Mouse (Mus musculus) limb, embryonic 10.5 days (tissue): ENCODE measurements around the gene Slk. TPM values are rescaled to one million over a fixed set of nuclear protein-coding genes. Genes with fewer than 3 reads are reported as not detected.

Source experiments
- DNase-seq: peaks from one replicate; pipeline ENCODE4 v3.0.0-alpha.2; 2017; ENCODE audit warnings: low spot score
- H3K27ac ChIP-seq: fragments of 300-500 bp; sonication (generic); 2 replicates; pipeline ENCODE4 v1.5.1; 2016; ENCODE audit warnings: mild to moderate bottlenecking
- H3K27me3 ChIP-seq: fragments of 300-500 bp; sonication (generic); 2 replicates; pipeline ENCODE4 v1.6.1; 2016; ENCODE audit warnings: low read depth, mild to moderate bottlenecking; ENCODE audit not compliant: poor library complexity, severe bottlenecking
- H3K36me3 ChIP-seq: fragments of 300-500 bp; sonication (generic); 2 replicates; pipeline ENCODE4 v1.6.1; 2016; ENCODE audit warnings: mild to moderate bottlenecking, moderate library complexity
- H3K4me1 ChIP-seq: fragments of 300-500 bp; sonication (generic); 2 replicates; pipeline ENCODE4 v1.6.1; 2016
- H3K4me3 ChIP-seq: fragments of 300-500 bp; sonication (generic); 2 replicates; pipeline ENCODE4 v1.5.1; 2016; ENCODE audit warnings: mild to moderate bottlenecking, moderate library complexity
- H3K9me3 ChIP-seq: fragments of 300-500 bp; sonication (generic); replicated peaks from 2 replicates; pipeline ENCODE4 v1.6.1; 2016; ENCODE audit warnings: mild to moderate bottlenecking
- WGBS: fragments of 180-500 bp; shearing (Covaris S2); methylation state at CpG from one replicate; pipeline ENCODE4 v1.1.7; 2016; 5-methylcytosine and 5-hydroxymethylcytosine counted together
- polyA plus RNA-seq: library from polyadenylated mRNA; unstranded; fragments of >200 nt; fragmentation: Nextera tagmentation; extraction: Ambion mirVana; gene quantifications from 2 replicates; pipeline ENCODE4 v1.2.1, GENCODE M21; 2016

The Slk gene
- 8.3 and 9.1 TPM in 2 replicates for polyA plus RNA-seq

DNA sequence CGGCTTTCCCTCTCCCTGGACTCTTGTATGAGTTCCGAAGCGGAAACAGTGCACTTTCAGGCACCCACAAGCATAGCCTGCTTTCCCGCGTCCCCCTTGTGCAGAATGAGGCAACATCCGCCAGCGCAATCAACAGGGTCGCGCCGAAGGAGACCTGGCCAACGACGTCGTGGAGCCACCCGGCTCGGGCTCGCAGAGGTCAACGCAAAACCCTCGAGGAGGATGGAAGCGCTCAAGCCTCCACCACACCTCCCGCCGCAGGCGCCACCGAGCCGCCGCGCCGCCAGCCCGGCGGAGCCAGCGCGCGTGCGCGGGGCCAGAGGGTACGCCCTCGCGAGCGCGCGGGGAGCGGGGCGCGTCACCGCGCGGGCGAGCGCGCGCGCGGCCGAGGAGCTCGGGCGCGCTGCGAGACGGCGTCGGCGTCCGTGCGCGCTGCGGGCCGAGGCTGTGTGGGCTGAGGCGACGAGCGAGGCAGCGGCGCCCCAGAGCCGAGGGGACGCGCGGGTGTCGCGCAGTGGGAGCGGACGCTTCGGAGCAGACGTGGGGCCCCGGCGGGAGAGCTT, at the start of gene Slk:
Gene Slk (plus strand): TSS at position 454 of the 563 bp plus-strand sequence.
- peaks cover 26% of the 10 kb centered on the region for H3K4me1 ChIP-seq
- peak within 1 kb of the TSS; percentile 82 for H3K4me3 ChIP-seq
- DNase-seq, result peak; percentile 88
- no peaks in the 10 kb centered on the region for H3K36me3 ChIP-seq
- H3K27me3 ChIP-seq, result no peaks in the 10 kb centered on the region
- WGBS, result 4% methylated on average over 83 of the region's 83 CpGs
- no peaks in the 10 kb centered on the region for H3K9me3 ChIP-seq
- peak within 1 kb of the TSS; percentile 95 for H3K27ac ChIP-seq

DNA sequence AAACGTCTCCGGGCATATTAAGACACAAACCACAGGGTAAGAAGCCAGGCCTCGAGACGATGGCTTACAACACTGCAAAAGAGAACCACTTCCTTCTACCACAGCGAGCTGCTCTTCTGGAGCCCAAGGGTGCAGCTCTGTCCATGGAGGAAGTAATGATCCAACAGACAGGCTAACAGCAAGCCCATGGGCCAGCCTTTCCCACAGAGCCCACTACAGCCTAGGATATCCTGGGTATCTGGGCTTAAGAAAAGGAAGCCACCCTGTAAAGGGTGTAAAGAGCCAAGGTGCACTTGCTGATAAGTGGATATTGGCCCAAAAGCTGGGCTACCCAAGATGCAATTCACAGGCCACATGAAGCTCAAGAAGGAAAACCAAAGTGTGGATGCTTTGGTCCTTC, 48.2 kb upstream of the Slk start:
- 94% methylated on average over 5 of the region's 5 CpGs for WGBS
- no peak overlapping the region for H3K4me3 ChIP-seq
- DNase-seq, result no peak
- H3K27ac ChIP-seq, result no peak overlapping the region
- H3K9me3 ChIP-seq, result no peaks in the 10 kb centered on the region
- peaks cover 22% of the 10 kb centered on the region for H3K4me1 ChIP-seq
- H3K36me3 ChIP-seq, result peaks cover 72% of the 10 kb centered on the region
- H3K27me3 ChIP-seq, result no peaks in the 10 kb centered on the region

DNA sequence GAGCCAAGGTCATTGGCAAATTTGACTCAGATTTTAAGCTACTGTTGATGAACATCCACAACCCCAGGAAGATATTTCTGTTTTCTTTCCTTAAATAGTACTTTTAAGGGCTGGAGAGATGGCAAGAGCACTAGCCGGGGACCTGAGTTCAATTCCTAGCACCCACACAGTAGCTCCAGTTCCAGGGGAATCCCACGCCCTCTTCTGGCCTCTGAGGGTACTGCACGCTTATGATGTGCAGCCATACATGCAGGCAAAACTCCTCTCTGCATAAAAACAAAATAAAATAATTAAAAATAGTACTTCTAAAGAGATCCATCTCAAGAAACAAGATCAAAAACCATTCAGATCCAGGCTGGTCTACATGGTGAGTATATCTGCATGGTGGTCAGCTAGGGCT, 47.0 kb upstream of the Slk start:
- peaks cover 63% of the 10 kb centered on the region for H3K36me3 ChIP-seq
- H3K27me3 ChIP-seq, result no peaks in the 10 kb centered on the region
- peaks cover 20% of the 10 kb centered on the region for H3K4me1 ChIP-seq
- DNase-seq, result no peak
- H3K27ac ChIP-seq, result no peak overlapping the region
- 87% methylated on average over 3 of the region's 3 CpGs for WGBS
- H3K9me3 ChIP-seq, result no peaks in the 10 kb centered on the region
- no peak overlapping the region for H3K4me3 ChIP-seq

DNA sequence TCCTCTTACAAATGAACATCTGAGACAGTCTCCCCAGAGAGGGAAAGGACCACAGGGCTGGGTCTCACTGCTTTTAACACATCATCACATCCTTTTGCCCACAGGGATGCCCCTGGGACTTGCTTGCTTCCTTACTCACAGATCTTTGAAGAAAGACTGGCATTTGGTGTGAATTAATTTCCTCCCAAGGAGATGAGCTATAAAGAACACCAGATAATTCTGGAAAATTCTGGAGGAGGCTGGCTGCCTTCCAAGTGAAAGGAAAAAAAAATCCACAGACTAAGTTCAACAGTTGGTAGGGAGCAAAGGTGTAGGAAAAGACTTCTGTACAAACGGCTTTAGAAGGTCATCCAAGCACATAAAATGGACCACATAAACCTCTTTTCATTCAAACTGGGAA, 45.3 kb upstream of the Slk start:
- no peak for DNase-seq
- Histone ChIP-seq H3K27ac (no peak overlapping the region), H3K9me3 (no peaks in the 10 kb centered on the region), H3K4me3 (no peak overlapping the region), H3K27me3 (no peaks in the 10 kb centered on the region), H3K4me1 (peaks cover 33% of the 10 kb centered on the region), H3K36me3 (peaks cover 48% of the 10 kb centered on the region)
- 89% methylated on average over 1 of the region's 1 CpGs for WGBS

DNA sequence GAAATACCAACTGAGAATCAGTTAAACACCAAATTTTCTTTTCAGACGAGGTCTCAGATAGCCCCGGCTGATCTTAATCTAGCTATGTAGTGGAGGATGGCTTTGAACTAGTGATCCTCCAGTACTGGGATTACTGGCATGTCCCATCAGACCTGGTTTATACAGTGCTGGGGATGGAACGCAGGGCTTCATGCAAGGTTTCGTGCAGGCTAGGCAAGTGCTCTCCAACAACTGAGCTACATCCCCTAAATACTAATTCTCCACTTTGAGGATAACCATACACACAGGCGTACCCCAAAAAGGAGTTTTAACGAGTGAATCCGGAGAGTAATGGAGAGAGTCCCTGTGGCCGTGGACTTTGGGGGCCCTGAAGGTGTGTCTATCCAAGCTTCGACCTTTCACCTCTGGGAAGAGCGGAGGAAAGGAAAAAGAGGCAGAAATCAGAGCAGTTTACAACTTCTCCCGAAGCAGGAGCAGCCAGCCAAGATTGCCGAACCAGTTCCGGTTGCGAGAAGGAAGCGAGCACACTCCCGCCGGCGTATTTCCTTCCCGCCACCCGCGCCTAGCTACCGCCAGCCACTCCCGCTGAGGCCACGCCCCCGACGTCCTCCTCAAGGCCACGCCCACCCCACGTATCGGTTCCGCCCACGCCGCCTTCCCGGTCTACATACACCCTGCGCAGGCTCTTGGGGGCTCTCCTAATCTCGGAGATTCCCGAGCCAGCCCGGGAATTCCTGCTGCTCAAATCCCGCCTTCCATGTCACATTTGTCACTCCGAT, 42.8 kb upstream of the Slk start:
- peaks cover 35% of the 10 kb centered on the region for H3K4me1 ChIP-seq
- no peaks in the 10 kb centered on the region for H3K9me3 ChIP-seq
- H3K4me3 ChIP-seq, result peak overlapping the region; percentile 68
- 3% methylated on average over 39 of the region's 39 CpGs for WGBS
- H3K27me3 ChIP-seq, result peaks cover 8% of the 10 kb centered on the region; the same call in 1 of the 2 replicates
- peaks cover 28% of the 10 kb centered on the region for H3K36me3 ChIP-seq
- peak overlapping the region; percentile 89 for H3K27ac ChIP-seq
- DNase-seq, result peak; percentile 99

DNA sequence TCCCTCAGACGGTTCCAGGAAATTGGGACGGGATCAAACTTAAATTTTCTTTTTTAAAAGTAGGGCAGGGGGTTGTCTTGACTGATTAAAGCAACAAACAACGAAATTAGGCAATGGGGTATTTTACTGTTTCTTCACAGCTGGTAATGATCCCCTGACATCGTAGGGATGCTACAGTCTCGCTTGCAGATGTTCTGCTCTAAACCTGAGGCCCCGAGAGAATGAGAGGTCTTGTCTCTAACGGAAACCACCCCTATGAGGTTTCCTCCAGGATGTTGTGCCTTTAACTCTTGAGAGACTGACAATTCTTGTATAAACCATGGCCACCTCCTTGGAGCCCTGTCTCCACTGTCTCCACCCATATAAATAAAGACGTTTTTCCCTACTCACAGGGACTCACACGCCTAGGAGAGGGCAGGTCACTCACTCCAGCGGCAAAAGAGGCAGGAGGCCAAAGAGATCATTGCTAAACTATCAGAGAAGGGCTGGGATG, 42.1 kb upstream of the Slk start, which contains the start of gene Stn1:
Gene Stn1 (minus strand): TSS at position 208 of the 493 bp plus-strand sequence.
- Histone ChIP-seq H3K36me3 (peaks cover 23% of the 10 kb centered on the region), H3K4me3 (peak within 1 kb of the TSS; percentile 68), H3K27me3 (peaks cover 14% of the 10 kb centered on the region; the same call in 1 of the 2 replicates), H3K9me3 (no peaks in the 10 kb centered on the region), H3K4me1 (peaks cover 35% of the 10 kb centered on the region), H3K27ac (peak within 1 kb of the TSS; percentile 89)
- WGBS, result 5% methylated on average over 10 of the region's 10 CpGs
- peak; percentile 35 for DNase-seq

DNA sequence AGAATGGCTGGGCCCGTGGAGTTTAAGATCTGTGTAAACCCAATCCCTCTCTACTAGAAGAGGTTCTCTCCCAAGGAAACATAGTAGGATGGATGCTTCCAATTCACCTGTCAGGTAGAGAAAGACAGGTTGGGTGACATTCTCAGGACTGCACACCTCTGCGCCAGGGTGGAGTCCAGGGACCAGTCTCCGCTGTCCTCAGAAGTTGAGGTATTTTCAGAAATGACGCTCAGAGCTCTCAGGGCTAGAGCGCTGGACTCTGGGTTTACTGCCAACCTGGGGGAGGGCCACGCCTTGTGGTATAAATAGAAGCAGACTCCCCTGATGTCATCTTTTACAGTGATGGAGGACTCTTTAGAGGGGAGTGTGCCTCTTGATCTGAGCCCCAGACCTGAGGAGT, 41.6 kb upstream of the Slk start:
- Histone ChIP-seq H3K9me3 (no peaks in the 10 kb centered on the region), H3K36me3 (peaks cover 18% of the 10 kb centered on the region), H3K27me3 (peaks cover 19% of the 10 kb centered on the region; the same call in 1 of the 2 replicates), H3K4me3 (peak overlapping the region; percentile 68; the same call in 1 of the 2 replicates), H3K27ac (no peak overlapping the region; the same call in 1 of the 2 replicates), H3K4me1 (peaks cover 35% of the 10 kb centered on the region)
- DNase-seq, result no peak
- 68% methylated on average over 6 of the region's 6 CpGs for WGBS

DNA sequence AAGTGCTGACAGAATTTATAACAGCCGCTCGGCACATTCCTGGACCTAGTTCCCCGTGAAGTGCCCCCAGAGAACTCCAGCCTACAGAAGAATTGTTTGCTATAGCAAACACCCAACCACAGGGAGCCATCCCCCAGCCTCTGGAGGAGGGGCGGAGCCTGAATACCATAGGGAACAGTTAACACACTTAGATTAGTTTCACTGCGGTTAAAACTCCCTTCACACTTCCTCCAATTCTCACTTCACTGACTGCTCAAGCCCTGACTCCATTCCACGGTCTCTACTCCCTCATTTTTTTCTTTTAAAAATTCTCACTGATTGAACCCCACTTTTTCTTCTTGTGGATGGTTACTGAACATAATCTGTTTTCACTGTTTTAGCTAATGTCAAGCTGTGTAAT, 40.7 kb upstream of the Slk start:
- Histone ChIP-seq H3K36me3 (peaks cover 9% of the 10 kb centered on the region), H3K9me3 (no peaks in the 10 kb centered on the region), H3K27me3 (peaks cover 29% of the 10 kb centered on the region; the same call in 1 of the 2 replicates), H3K27ac (no peak overlapping the region), H3K4me3 (no peak overlapping the region), H3K4me1 (peaks cover 35% of the 10 kb centered on the region)
- 8% methylated on average over 6 of the region's 6 CpGs for WGBS
- DNase-seq, result peak; percentile 36

DNA sequence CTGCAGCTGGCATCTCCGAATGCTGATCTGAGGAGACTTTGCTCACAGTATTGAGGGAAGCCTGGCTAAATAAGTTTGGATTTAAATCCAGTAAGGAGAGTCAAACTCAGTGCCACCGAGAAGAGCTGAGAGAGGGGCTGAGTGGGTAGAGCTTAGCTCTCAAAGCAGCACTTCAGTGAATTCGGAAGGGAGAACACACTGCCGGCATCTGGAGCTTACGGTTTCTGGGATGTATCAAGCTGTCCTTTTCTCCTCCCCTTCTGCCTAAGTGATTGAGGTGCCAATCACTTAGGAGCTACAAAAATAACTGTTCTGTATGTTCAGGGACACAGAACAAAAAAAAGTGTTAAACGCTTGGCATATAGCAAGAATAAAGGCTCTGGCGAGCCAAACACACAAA, 37.0 kb upstream of the Slk start:
- DNase-seq, result no peak
- no peaks in the 10 kb centered on the region for H3K36me3 ChIP-seq
- no peak overlapping the region for H3K27ac ChIP-seq
- WGBS, result 50% methylated on average over 7 of the region's 7 CpGs
- H3K4me1 ChIP-seq, result peaks cover 25% of the 10 kb centered on the region
- H3K27me3 ChIP-seq, result peaks cover 30% of the 10 kb centered on the region; the same call in 1 of the 2 replicates
- H3K4me3 ChIP-seq, result no peak overlapping the region
- H3K9me3 ChIP-seq, result no peaks in the 10 kb centered on the region

DNA sequence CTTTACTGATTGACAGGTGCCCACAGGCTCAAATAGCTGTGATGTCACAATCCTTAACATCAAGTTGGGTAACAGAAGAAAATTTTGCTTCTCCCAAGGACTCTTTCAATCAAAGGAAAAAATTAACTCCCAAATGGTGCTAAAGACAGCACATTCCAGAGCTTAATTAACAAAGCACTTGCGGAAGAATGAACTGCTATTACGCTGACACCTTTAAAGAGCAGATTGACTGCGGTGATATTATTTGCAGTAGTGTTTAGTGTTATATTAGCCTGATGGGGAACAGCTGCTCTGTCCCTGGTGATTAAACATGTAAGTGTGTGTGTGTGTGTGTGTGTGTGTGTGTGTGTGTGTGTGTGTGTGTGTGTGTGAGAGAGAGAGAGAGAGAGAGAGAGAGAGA, 34.4 kb upstream of the Slk start:
- Histone ChIP-seq H3K4me1 (peaks cover 6% of the 10 kb centered on the region; the same call in 1 of the 2 replicates), H3K4me3 (no peak overlapping the region), H3K36me3 (no peaks in the 10 kb centered on the region), H3K9me3 (no peaks in the 10 kb centered on the region), H3K27ac (no peak overlapping the region), H3K27me3 (peaks cover 30% of the 10 kb centered on the region; the same call in 1 of the 2 replicates)
- 38% methylated on average over 3 of the region's 3 CpGs for WGBS
- no peak for DNase-seq

DNA sequence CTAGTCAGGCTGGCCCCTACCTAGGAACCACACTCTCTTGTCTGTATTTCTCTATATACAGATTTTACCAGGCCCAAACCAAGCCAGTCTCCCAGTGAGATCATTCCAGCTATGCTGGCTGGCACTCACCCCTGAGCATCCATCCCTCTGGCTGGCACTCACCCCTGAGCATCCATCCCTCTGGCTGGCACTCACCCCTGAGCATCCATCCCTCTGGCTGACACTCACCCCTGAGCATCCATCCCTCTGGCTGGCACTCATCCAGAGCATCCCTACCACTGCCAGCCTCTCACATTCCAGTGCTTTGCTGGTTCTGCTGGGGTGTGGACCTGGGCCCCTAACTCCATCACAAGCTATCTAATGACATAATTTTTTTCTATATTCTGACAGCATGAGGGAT, 34.0 kb upstream of the Slk start:
- Histone ChIP-seq H3K4me3 (no peak overlapping the region), H3K27ac (no peak overlapping the region), H3K36me3 (no peaks in the 10 kb centered on the region), H3K4me1 (peaks cover 6% of the 10 kb centered on the region; the same call in 1 of the 2 replicates), H3K27me3 (peaks cover 30% of the 10 kb centered on the region; the same call in 1 of the 2 replicates), H3K9me3 (no peaks in the 10 kb centered on the region)
- no peak for DNase-seq

DNA sequence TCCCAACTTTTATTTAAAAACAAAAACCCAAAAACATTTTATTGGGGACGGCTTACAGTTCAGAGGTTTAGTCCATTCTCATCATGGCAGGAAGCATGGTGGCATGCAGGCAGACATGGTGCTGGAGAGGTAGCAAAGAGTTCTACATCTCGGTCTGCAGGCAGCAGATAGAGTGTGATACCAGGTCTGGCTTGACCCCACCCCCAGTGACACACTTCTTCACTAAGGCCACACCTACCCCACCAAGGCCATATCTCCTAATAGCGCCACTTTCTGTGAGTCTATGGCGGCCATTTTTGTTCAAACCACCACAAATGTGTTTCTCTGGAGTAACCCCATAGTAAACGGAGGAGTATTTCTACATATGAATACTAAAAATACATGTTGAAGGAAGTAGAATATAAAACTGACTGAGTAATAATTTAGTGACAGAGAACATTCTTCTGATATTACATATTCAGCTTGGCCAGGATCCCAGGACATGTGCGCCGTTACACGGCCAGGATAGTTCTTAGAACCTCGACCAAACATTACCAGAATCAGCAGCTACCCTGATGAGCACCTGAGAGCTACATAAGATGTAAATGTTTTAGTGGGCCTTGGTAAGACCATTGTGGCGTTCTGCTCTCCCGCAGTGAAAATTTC, 30.9 kb upstream of the Slk start:
- Histone ChIP-seq H3K9me3 (no peaks in the 10 kb centered on the region), H3K4me1 (peaks cover 6% of the 10 kb centered on the region; the same call in 1 of the 2 replicates), H3K27me3 (peaks cover 4% of the 10 kb centered on the region; the same call in 1 of the 2 replicates), H3K27ac (no peak overlapping the region), H3K36me3 (no peaks in the 10 kb centered on the region), H3K4me3 (no peak overlapping the region)
- no peak for DNase-seq
- WGBS, result 92% methylated on average over 11 of the region's 11 CpGs
